Mouse (Mus musculus): ENCODE data around the gene Tsen15. TPM values are rescaled to one million over a fixed set of nuclear protein-coding genes. Genes with fewer than 3 reads are reported as not detected.

The Tsen15 gene
- 10 to 100 TPM; 33.4 to 43.4 (median 38.5) TPM for total RNA-seq (2022)

DNA sequence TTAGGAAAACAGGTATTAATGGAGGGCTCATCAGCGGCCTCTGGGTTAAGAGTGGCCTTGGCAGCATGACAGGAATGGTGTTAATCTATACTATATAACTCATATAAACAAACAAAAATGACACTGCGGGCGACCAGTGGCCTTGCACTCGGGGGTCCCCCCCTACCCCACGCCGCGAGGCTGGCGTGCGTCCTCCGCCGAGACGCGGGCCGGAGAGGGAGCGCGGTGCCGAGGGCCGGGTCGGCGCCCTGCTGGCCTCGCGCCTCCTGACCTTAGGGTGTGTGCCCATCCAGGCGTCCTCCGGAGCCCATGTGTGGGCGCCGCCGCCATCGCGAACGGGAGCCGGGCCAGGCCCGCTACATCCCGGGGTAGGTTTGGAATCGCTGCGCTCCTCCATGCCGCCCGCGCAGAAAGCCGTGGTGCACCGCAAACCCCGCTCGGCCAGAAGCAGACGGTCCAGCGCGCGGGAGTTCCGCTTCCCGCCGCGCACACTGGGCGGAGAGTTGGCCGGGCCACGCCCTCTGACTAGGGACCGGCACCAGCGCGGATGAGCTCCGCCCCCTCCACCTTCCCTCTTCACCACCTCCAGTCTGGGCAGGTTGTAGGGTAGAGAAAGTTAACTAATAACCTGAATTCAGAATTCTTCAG is at the start of gene Tsen15:
Gene Tsen15 (minus strand): TSS at position 501 of the 648 bp plus-strand sequence.
- DNase-seq (ENCODE audit: low spot score in 2 of 2): peak; percentile 72 to 81

DNA sequence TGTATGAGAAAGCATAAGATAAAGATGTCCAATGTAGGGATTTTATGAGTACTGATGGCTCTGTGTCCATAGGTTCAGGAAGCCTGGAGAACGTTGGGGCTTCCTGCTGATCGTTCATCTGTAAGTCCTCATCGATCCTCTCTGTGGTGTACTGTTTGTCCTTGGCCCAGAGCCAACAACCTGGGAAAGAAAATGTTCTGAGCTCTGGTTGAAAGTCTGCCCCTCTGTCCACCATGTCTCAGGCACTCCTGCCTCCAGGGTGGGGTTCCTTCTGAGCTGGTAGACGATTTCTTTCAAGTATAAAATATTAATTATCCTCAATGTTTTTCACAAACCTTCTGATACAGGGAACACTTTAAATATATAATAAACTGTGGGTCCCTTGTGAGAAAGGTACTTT is 47.7 kb upstream of the Tsen15 start:
- no peak for DNase-seq (ENCODE audit: low spot score in 2 of 2)

DNA sequence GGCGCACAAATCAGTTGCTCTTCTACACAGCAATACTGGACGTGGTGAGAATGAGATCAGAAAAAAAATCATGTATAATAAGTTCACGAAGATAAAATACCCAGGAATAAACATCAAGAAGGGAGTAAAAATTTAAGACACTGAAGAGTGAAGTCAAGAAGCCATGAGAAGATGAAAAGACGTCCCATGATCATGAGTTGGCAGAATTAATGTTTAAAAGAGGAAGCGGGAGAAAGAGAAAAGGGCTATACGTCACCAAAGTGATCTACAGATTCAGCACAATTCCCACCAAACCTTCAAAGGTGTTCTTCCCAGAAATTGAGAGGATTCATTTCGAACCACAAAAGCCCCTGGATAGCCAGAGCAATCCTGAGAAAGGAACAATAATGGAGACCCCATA is 43.3 kb upstream of the Tsen15 start:
- DNase-seq (ENCODE audit: low spot score in 2 of 2): no peak

DNA sequence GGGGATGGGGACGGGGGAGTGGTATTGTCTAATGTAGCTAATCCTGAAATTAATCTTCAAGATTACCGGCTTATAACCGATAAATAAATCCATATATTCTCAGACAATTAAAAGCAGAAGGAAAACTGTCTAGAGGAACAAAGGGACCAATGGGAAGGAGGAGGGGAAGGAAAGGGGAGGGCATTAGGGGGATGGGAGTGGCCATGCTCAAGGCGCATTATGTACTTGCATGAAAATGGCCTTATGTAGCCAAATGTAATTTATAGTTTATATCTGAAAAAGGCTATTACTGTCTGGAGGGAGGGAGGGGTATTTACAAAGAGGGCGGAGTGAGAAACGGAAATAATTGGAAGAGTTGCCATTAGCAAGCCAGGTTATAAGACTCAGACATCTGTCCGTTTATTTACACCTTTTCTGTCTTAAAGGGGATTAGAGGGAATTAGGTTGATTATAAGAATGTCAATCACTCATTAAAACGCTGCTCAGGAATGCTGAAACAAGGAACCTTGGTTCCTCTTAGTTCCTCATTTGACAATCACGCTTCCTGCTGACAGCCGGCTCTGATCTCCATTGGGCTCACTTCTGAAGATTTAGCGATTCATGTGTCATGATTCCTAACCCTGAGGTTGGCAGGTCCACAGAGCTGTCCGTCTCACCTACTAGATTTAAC is 41.6 kb upstream of the Tsen15 start:
- no peak for DNase-seq (ENCODE audit: low spot score in 2 of 2)

DNA sequence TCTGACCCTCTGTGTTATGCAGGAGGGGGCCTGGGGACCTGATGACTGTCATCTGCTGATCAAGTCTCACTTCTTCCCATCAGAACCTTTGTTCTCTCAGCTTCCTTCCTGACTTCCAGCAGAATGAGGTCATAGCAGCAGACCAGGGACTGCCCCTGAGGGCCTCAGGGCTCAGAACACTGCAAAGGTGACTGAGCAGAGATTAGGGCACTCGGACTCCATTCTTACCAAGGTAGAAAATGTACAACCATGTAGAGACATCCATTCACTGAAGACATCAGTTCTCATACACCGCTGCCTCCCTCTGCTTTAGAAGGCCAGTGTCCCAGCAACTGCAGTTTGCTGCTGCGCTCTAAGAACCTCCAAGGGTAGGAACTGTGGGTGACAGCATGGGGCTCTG is 36.6 kb upstream of the Tsen15 start:
- DNase-seq (ENCODE audit: low spot score in 2 of 2): no peak

DNA sequence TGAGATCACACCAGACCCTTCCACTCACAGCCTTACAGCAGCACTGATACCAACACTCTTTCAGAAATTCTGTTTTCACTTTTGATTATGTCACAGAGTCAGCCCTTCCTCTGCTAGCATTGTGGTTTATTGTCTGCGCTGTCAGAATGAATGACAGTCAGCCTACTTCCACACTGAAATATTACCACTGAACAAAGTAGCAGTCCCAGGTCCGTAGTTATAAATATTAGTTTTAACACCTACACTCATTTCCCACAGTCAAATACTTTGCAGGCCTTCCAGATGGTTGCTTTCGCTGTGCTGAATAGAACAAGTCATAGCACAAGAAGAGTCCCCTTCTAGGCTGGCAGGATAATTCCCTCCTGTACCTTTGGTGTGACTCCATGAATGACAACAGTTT is 35.8 kb upstream of the Tsen15 start:
- DNase-seq (ENCODE audit: low spot score in 2 of 2): no peak

DNA sequence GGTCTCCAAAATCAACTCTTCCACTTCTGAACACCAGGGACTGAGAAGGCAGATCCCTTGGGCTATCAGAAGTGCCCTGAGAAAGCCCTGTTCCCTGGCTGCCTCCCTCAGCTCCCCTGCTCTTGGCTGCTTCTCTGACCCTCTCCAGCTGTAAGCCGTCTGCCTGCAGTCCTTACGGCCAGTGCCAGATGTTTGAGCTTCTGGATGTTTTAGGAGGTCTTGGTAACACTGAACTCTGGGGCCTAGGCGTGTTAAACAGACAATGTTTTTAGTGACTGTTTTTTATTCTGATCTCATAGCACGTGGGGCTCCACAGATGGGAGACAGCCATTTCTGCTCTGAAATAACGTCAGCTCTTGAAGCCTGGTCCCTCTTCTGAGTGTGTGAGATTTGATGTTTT is 31.1 kb upstream of the Tsen15 start:
- no peak for DNase-seq (ENCODE audit: low spot score in 2 of 2)

DNA sequence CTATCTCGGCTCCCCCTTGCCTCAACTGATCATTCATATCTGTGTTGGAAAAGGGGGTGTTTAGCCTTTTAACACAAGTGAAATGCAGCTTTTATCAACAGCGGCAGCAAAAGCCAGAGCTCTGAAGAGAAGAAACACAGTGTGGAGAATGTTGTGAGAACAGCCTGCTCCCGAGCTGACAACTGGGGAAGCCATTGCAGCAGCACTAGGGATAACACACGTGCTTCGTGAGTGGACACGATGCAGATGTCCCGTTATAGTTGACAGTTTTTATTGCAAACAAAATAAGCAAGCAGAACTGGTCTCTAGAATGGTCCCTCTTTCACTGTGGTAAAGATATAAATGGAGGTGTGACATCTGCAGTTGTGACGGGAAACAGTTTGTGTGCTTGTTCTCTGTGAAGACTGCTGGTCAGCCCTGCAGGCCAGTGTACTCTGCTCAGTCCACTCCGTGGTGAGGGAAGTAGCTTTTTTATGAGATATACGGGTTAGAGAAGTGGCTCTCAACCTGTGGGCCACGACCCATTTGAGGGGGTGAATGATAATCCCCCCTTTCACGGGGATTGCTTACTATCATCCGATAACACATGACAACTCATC is 29.9 kb upstream of the Tsen15 start:
- DNase-seq (ENCODE audit: low spot score in 2 of 2): no peak

DNA sequence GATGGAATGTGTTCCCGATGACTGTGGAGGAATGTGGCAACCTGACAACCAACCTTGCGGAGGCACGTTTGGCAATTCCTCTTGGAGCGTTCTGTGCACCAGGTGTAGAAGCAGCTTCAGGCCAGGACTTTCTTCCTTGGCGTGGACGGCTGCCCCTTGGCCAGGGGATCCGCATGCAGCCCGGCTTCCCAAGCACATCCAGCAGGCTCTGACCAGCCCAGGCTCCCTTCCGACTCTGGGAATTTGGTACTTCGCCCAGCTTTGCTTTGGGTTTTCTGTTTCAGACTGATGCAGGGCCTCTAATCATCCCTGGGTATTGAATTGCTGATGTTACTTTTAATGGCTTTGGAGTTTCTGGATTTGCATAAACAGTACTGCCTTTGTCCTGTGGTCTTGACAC is 28.0 kb upstream of the Tsen15 start:
- DNase-seq (ENCODE audit: low spot score in 2 of 2): peak; percentile 28 to 31

DNA sequence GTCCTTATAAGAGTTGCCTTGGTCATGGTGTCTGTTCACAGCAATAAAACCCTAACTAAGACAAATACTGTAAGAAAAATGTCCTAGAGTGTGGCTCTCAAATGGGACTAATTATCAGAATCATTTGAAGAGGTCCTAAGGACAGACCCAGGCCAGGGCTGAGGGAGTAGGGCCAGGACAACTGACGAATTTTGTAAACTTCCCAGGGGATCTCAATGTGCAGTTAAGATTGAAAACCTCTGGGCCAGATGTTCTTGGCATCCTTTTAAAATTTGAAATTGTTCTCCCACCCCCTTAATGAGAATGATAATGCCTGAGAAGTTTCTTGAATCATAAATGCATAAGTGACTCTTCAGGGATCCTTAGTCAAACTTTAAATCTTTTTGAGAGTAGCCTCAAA is 27.5 kb upstream of the Tsen15 start:
- no peak for DNase-seq (ENCODE audit: low spot score in 2 of 2)

DNA sequence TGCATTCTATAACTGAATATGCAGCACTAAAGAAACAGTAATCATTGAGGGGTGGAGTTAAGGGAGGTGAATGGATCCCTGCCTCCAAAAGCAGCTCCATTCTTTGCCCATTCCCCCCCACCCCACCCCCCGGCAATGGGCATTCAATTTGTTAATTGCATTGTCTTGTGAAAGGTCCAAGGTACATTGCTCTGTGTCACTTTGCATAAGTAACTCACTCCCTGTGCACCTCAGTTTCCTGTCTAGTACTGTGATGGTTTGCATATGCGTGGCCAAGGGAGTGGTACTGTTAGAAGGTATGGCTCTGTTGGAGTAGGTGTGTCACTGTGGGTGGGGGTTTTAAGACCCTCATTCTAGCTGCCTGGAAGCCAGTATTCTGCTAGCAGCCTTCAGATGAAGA is 26.6 kb upstream of the Tsen15 start:
- no peak for DNase-seq (ENCODE audit: low spot score in 2 of 2)

DNA sequence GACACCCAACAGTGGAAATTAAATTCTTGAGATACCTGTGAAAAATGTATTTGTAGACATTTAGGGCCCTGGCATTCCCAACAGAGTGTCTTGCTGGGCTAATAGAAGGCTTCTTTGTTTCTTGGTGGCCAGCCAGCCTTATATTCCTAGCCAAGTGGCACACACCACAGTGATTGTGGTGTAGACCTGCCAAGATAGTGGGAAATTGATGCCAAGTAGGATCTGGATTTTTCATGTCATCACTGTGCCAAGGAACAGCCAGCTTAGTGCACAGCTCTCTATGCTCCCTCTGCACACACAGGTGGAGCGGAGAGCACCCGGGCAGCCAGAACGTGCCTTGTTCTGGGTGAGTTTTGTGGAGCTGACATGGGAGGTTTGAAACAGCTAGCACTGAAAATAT is 24.2 kb upstream of the Tsen15 start:
- DNase-seq (ENCODE audit: low spot score in 2 of 2): peak; percentile 59 to 60

DNA sequence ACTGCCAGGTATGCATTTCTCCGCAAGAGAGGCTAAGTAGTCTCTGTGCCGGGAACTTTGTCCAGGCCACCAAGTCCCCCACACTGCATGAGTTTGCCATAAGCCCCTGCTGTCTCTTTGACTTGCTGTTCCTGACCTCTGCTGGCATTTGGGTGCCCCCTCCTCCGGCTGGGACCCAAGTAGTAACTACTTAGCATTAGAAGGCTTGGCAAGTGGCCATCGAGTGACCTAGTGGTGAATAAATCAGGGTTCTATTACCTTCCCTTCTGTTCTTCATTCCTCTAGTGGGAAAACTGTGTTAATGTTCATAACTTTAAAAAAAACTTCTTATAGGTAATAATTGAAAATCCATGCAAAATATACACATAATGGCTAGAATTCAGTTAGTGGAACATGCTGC is 22.9 kb upstream of the Tsen15 start:
- DNase-seq (ENCODE audit: low spot score in 2 of 2): no peak

DNA sequence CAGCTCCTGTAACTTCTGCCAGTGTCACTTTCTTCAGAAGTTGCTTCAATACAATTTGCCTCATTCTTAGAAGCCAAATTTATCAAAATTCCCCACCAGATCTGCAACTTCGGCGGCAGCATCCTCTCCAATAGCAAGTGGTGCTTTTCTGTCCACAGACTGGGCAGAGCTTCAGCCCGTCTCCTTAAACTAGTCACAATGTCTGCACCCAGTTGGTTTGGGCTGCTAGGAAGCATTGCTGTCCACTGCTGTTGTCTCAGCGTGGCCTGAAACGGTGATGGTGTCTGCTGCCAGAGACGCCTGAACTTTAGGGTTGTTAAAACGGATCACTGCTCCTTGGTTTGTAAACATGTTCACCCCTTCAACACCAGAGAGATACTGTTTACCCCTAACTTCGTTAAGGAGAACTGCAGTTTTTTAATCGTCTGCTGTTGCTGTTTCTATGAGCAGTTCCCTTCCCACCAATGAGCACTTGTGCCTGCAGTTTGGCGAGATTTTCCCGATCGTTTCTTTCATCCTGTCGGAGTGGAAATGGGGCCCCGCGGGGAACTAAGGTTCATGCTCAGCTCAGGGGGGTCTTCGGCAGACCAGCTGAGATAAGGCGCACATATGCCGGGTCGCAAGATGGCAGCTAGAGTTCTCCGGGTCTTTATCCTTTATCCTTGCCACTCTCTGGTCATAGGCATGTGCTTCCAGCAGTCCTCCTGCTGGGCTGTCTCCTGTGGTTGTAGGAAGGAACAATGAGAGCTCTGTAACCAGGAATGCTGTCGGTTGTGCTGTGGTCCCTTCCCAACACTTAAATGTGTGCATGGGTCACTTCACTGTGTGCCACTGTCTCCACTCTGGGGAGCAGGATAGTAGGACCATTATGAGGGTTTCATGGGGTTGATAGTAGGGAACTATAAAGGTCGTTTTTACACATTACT is 20.8 kb upstream of the Tsen15 start:
- DNase-seq (ENCODE audit: low spot score in 2 of 2): no peak

DNA sequence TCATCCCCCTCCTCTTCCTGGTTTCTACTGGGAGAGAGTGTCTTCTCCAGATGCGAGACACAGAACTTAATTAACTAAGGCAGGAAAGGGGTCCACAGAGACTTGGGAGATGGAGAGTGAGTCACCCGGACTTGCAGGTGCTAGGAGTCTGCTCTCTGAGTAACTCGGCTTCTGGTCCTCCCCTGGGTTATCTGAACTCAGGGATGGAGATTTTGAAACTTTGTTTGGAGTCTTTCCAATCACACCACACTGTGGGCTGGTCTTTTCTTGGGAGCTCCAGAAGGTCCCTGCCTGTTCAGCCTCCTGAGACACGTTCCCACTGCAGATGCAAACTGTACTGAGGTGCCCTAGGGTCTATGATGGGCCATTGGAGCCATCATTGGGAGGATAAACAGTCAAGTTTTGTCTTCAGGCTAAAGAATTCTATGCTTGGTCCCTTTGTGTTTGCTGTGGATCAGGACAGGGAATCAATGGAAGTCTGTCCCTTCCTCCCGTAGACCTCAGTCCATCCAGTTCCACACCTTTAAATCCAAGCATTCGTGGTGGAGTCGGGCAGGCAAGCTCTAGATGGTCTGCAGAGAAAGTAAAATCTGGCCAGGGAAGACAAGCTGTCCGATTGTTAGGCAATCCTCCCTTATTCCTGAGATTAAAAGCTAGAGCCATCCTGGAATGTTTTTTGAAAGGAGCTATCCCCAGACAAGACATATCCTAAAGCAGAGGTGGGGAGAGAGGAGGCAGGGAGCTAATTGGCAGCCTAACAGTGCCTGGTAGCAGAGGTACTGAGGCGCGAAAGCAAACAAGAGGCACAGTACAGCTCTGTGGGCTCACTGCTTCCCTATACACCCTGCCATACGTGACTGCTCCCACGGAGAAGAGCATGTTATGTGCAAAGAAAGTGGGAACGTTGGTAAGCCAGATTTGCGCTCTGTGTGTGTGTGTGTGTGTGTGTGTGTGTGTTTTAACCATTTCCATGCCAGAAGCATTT is 14.4 kb upstream of the Tsen15 start:
- DNase-seq (ENCODE audit: low spot score in 2 of 2): peak in 1 of 2 experiments; percentile 10

DNA sequence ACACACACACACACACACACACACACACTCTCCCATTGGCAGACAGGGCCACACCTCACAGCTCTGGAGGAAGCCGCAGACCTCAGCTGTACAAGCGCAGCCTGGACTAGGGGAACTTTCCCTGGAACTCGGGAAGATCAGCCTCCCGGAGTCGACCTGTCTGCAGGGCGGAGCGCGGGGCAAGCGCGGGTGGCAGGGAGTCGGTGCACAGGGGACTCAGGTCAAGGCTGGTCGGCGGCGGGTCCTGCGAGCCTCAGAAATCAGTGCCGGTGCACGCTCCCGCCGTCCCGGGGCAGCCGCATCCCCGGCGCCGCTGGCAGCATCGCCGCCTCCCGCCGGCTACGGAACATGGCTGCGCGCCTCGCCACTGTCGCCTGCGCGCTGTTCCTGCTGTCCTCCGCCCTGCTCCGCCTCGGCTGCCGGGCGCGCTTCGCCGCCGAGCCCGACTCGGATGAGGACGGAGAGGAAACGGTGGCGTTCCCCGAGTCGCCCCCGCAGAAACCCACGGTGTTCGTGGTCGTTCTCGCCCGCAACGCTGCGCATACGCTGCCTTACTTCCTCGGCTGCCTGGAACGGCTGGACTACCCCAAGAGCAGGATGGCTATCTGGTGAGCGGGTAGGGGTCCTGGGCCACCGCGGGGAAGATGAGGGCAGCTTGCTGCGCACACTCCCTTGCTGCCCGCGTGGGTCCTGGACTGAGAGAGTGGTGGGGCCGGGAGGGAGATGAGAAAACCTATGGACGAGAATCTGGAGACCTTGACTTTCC is 13.5 kb upstream of the Tsen15 start, which contains the start of gene Colgalt2:
Gene Colgalt2 (plus strand): TSS at position 41 of the 766 bp plus-strand sequence.
- DNase-seq (ENCODE audit: low spot score in 2 of 2): peak in 1 of 2 experiments; percentile 46

DNA sequence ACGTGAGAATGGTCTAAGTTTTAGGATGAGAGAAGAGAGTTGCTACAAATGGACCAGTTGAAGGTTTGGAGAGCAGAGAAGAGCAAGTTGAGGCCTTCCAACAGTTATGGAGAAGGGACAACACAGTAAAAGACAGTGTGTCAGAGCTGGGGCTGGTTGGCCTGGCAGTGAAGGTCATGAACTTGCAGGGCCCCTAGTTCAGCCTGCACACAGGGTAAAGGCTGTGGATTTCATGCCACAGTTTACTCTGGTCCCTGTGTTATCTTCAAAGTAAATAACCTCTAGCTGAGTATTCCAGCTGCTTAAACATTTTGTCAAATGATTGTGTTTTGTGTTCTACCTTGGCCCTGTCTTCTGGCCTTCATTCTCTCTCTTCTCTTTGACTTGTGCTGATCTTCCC is 12.2 kb upstream of the Tsen15 start:
- no peak for DNase-seq (ENCODE audit: low spot score in 2 of 2)

DNA sequence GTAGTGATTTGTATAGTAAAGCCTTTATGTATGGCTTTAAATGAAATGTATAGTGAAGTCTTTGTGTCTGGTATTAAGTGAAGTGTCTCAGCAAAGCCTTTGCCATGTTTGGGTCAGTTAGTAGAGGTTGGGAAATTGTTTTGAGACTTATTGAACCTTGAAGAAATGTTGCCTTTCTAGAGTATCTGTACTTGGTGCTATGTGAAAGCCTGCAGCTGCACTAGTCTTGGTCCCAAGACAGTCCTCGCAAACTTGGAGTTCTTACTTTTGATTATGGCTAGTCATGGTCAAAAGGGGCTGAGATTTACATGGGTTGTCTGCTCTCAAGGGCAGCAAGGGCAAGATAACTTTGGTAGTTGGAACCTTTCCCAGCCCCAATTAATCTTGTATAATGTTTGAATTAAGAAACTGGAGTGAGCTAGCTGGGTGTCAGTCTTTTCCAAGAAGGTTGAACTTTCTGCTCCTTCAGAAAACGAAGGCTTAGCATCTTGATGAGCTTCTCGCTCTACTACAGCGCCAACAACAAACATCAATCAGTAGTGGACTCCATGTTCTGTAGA is 8.5 kb upstream of the Tsen15 start:
- DNase-seq (ENCODE audit: low spot score in 2 of 2): no peak

DNA sequence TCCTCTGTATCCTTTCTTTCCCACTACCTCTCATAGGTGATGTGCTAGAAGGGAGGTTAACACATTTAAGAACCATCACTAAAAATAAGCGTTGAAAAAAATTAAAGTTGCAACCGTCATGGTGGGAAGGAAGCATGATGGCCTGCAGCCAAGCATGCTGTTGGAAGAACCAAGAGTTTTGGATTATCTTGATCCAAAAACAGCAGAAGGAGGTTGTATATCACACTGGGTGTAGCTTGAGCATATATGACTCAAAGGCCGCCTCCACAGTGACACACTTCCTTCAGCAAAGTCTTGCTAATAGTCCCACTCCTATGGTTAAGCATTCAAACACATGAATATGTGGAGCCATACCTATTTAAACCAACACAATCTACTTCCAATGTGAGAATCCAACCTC is 7.6 kb upstream of the Tsen15 start:
- DNase-seq (ENCODE audit: low spot score in 2 of 2): no peak

Data from layer of hippocampus, adult 8-10 months (tissue).